18 mouse cellular contexts compared by ENCODE assay signal in genomic region chr7:34955295-34955694, GRCm38 (mm10). TPM values are rescaled to one million over a fixed set of nuclear protein-coding genes. Genes with fewer than 3 reads are reported as not detected.
DNase-seq lines count a peak whose midpoint lies in the region; ATAC-seq and TF ChIP-seq lines count a peak whose summit lies in the region.
"Had no signal": no experiment of that assay in that cellular context is flagged by ENCODE, and none has a peak within 500 bp of the region (broad histone marks: within the 10 kb centered on the region; RNA-seq: fewer than 3 reads in every experiment).

No protein-coding gene starts in this region.

- no peak overlapping the region for H3ac ChIP-seq in C2C12 (ENCODE audit: control insufficient read depth, insufficient read length, low read depth)

- H3K27me3 ChIP-seq in limb, embryonic 14.5 days (ENCODE audit: control insufficient read depth, insufficient read depth, low read length), result no peaks in the 10 kb centered on the region
- H3K27me3 ChIP-seq in limb, embryonic 10.5 days (ENCODE audit: low read depth, poor library complexity, severe bottlenecking), result no peaks in the 10 kb centered on the region
- no peaks in the 10 kb centered on the region for H3K27me3 ChIP-seq in C2C12 (ENCODE audit: control insufficient read depth, insufficient read depth, insufficient read length)
- H3K27me3 ChIP-seq in embryonic facial prominence, embryonic 15.5 days, result no peaks in the 10 kb centered on the region
- H3K27me3 ChIP-seq: forebrain, embryonic 13.5 days; heart, embryonic 12.5 days; hindbrain, embryonic 15.5 days; intestine, embryonic 15.5 days; liver, embryonic 12.5 days had no signal

- ATAC-seq in limb, embryonic 14.5 days (ENCODE audit: low FRiP score, low read depth), result no peak
- peak; percentile 43 for ATAC-seq in embryonic facial prominence, embryonic 15.5 days (ENCODE audit: insufficient number of reproducible peaks, low FRiP score, low TSS enrichment, low read depth)
- ATAC-seq: forebrain, embryonic 13.5 days; intestine, embryonic 15.5 days; liver, embryonic 12.5 days had no signal

- TF ChIP-seq POLR2A in limb, embryonic 14.5 days (IDR thresholded peaks at IDR 0.05; ENCODE audit: borderline replicate concordance, extremely low read depth, insufficient read depth, insufficient read length), result no peak

- TF ChIP-seq CTCF in C2C12 (IDR thresholded peaks at IDR 0.05; ENCODE audit: control insufficient read depth, insufficient read depth, insufficient read length), result no peak

- no peaks in the 10 kb centered on the region for H3K79me3 ChIP-seq in C2C12 (ENCODE audit: low read depth)

- no peaks in the 10 kb centered on the region for H3K36me3 ChIP-seq in limb, embryonic 14.5 days (ENCODE audit: control insufficient read depth, insufficient read depth, low read length)
- H3K36me3 ChIP-seq in limb, embryonic 10.5 days, result peaks cover 11% of the 10 kb centered on the region; the same call in 1 of the 2 replicates
- H3K36me3 ChIP-seq in C2C12 (ENCODE audit: control insufficient read depth, insufficient read depth), result no peaks in the 10 kb centered on the region
- H3K36me3 ChIP-seq in embryonic facial prominence, embryonic 15.5 days, result 0 out of 2 replicates have a peak, but pooled peaks cover 2% of the 10 kb centered on the region
- H3K36me3 ChIP-seq: hindbrain, embryonic 15.5 days; intestine, embryonic 15.5 days had no signal

- no peaks in the 10 kb centered on the region for H3K79me2 ChIP-seq in C2C12 (ENCODE audit: control insufficient read depth, insufficient read depth)

- no peaks in the 10 kb centered on the region for H3K9me3 ChIP-seq in limb, embryonic 14.5 days (ENCODE audit: control insufficient read depth, low read length)
- H3K9me3 ChIP-seq in limb, embryonic 10.5 days (replicated peaks), result no peaks in the 10 kb centered on the region
- no peaks in the 10 kb centered on the region for H3K9me3 ChIP-seq in embryonic facial prominence, embryonic 15.5 days (replicated peaks)
- H3K9me3 ChIP-seq: forebrain, embryonic 13.5 days; G1E; heart, embryonic 12.5 days; hindbrain, embryonic 15.5 days; intestine, embryonic 15.5 days; liver, embryonic 12.5 days had no signal

- peak; percentile 43 for DNase-seq in adrenal gland, postnatal 10 days
- no peak for DNase-seq in adrenal gland, postnatal 4 days (ENCODE audit: low spot score in 2 of 2)
- peak; percentile 44 for DNase-seq in limb, embryonic 14.5 days (ENCODE audit: low spot score)
- DNase-seq in limb, embryonic 10.5 days (ENCODE audit: low spot score), result no peak
- DNase-seq in kidney, adult 11 months, result no peak
- DNase-seq: cerebellum, adult 11-12 months; lung, adult 2 months; lung, postnatal 4 days; right cerebral cortex, postnatal 4 days had no signal

- H3K4me3 ChIP-seq in limb, embryonic 14.5 days (replicated peaks; ENCODE audit: low read length), result no peak overlapping the region
- no peak overlapping the region for H3K4me3 ChIP-seq in limb, embryonic 10.5 days
- no peak overlapping the region for H3K4me3 ChIP-seq in C2C12 (ENCODE audit: insufficient read depth, poor library complexity, severe bottlenecking)
- H3K4me3 ChIP-seq in embryonic facial prominence, embryonic 15.5 days (replicated peaks), result no peak overlapping the region
- H3K4me3 ChIP-seq: erythroblast, embryonic 14.5 days; forebrain, embryonic 13.5 days; heart, embryonic 12.5 days; hindbrain, embryonic 15.5 days; intestine, embryonic 15.5 days; liver, embryonic 12.5 days had no signal

- no peak overlapping the region for H3K4me2 ChIP-seq in limb, embryonic 14.5 days (replicated peaks; ENCODE audit: low read depth, low read length, severe bottlenecking)
- no peak overlapping the region for H3K4me2 ChIP-seq in embryonic facial prominence, embryonic 15.5 days (replicated peaks)
- H3K4me2 ChIP-seq: forebrain, embryonic 13.5 days; heart, embryonic 12.5 days; hindbrain, embryonic 15.5 days; intestine, embryonic 15.5 days; liver, embryonic 12.5 days had no signal

- no peak overlapping the region for H3K27ac ChIP-seq in limb, embryonic 14.5 days (replicated peaks; ENCODE audit: low read depth, low read length)
- H3K27ac ChIP-seq in limb, embryonic 10.5 days, result no peak overlapping the region
- H3K27ac ChIP-seq in embryonic facial prominence, embryonic 15.5 days (replicated peaks), result 0 out of 2 replicates have a peak overlapping the region, but pooled peaks have one; percentile 5
- H3K27ac ChIP-seq: forebrain, embryonic 13.5 days; hindbrain, embryonic 15.5 days; intestine, embryonic 15.5 days; liver, embryonic 12.5 days had no signal

- no peak overlapping the region for H3K9ac ChIP-seq in limb, embryonic 14.5 days (ENCODE audit: low read depth, low read length, severe bottlenecking)
- H3K9ac ChIP-seq in embryonic facial prominence, embryonic 15.5 days, result no peak overlapping the region
- H3K9ac ChIP-seq: forebrain, embryonic 13.5 days; heart, embryonic 12.5 days; hindbrain, embryonic 15.5 days; intestine, embryonic 15.5 days; liver, embryonic 12.5 days had no signal

- WGBS in limb, embryonic 14.5 days, result 85% methylated on average over 3 of the region's 3 CpGs
- 86% methylated on average over 3 of the region's 3 CpGs for WGBS in limb, embryonic 10.5 days
- 75% methylated on average over 3 of the region's 3 CpGs for WGBS in embryonic facial prominence, embryonic 15.5 days

- H3K4me1 ChIP-seq in limb, embryonic 14.5 days (ENCODE audit: control insufficient read depth, insufficient read depth, low read length), result 0 out of 2 replicates have a peak, but pooled peaks cover 2% of the 10 kb centered on the region
- peaks cover 11% of the 10 kb centered on the region; the same call in 1 of the 2 replicates for H3K4me1 ChIP-seq in limb, embryonic 10.5 days
- no peaks in the 10 kb centered on the region for H3K4me1 ChIP-seq in embryonic facial prominence, embryonic 15.5 days
- H3K4me1 ChIP-seq: liver, embryonic 12.5 days had no signal

TF ChIP-seq in C2C12, 6 proteins besides CTCF, POLR2A, EP300 and RAD21:
- TF ChIP-seq MYOG (IDR thresholded peaks at IDR 0.05; ENCODE audit: control insufficient read depth, extremely low read depth, insufficient read length) (no peak), FOSL1 (IDR thresholded peaks at IDR 0.05; ENCODE audit: insufficient read depth, low read length, poor library complexity, severe bottlenecking) (no peak), MYOD1 (IDR thresholded peaks at IDR 0.05; ENCODE audit: control insufficient read depth, insufficient read length, low read depth) (peak; percentile 90), MAX (IDR thresholded peaks at IDR 0.05) (no peak), USF1 (IDR thresholded peaks at IDR 0.05; ENCODE audit: low read depth) (no peak), CEBPB (IDR thresholded peaks at IDR 0.05; ENCODE audit: low read depth) (no peak)

RNA-seq across cellular contexts. Expression of gene Pepd, which starts 43.1 kb away (rescaled TPM):
- total RNA-seq in adrenal gland, postnatal 10 days (2021), result 10 to 100 TPM; 56.6 to 58.9 TPM
- 10 to 100 TPM; 59.7 to 67.6 TPM for total RNA-seq in adrenal gland, postnatal 4 days (2021)
- 51.4 and 56.9 TPM in 2 replicates for polyA plus RNA-seq in limb, embryonic 14.5 days (2012; rRNA removed)
- 72.4 and 78.4 TPM in 2 replicates for polyA plus RNA-seq in limb, embryonic 14.5 days (2014; fragmentation: Nextera tagmentation; extraction: Ambion mirVana)
- polyA plus RNA-seq in limb, embryonic 10.5 days (2016; fragmentation: Nextera tagmentation; extraction: Ambion mirVana), result 75.2 and 75.8 TPM in 2 replicates
- polyA plus RNA-seq in C2C12 (2012; fragmentation: generic; extraction: Trizol), result 82.9 TPM
- polyA plus RNA-seq in embryonic facial prominence, embryonic 15.5 days (2015; fragmentation: Nextera tagmentation; extraction: Ambion mirVana), result 74.3 and 76.9 TPM in 2 replicates

Comparison
In these comparisons a context has a peak if more than half of its experiments do, and no peak if none do; other contexts are left out.
1. DNase-seq: peak in adrenal gland, postnatal 10 days (single experiment) and limb, embryonic 14.5 days (single experiment); none in adrenal gland, postnatal 4 days (0 of 2), limb, embryonic 10.5 days (single experiment) and kidney, adult 11 months (single experiment).